Mouse (Mus musculus) heart, embryonic 11.5 days (tissue): ENCODE results near the gene Tbrg4. TPM values are rescaled to one million over a fixed set of nuclear protein-coding genes. Genes with fewer than 3 reads are reported as not detected.

Source experiments
- ATAC-seq: fragments of 200-750 bp; cut with Nextera tagmentation; replicated peaks from 2 replicates; pipeline ENCODE4 v1.8.0; 2017; ENCODE audit warnings: moderate library complexity; ENCODE audit not compliant: insufficient number of reproducible peaks, low FRiP score, low TSS enrichment
- H3K27ac ChIP-seq: fragments of 300-500 bp; sonication (generic); 2 replicates; pipeline ENCODE4 v1.5.1; 2014; ENCODE audit warnings: mild to moderate bottlenecking, low read depth, low read length
- H3K27me3 ChIP-seq: fragments of 300-500 bp; sonication (generic); 2 replicates; pipeline ENCODE4 v1.6.1; 2014; ENCODE audit warnings: mild to moderate bottlenecking, low read length, mixed read lengths; ENCODE audit not compliant: control insufficient read depth, insufficient read depth
- H3K36me3 ChIP-seq: fragments of 300-500 bp; sonication (generic); 2 replicates; pipeline ENCODE4 v1.6.1; 2014; ENCODE audit warnings: mild to moderate bottlenecking, low read length, moderate library complexity, mixed read lengths; ENCODE audit not compliant: control insufficient read depth, insufficient read depth
- H3K4me1 ChIP-seq: fragments of 300-500 bp; sonication (generic); 2 replicates; pipeline ENCODE4 v1.6.1; 2014; ENCODE audit warnings: low read length; ENCODE audit not compliant: control insufficient read depth, insufficient read depth
- H3K4me2 ChIP-seq: fragments of 300-500 bp; sonication (generic); 2 replicates; pipeline ENCODE4 v1.6.1; 2014; ENCODE audit warnings: mild to moderate bottlenecking, moderate library complexity
- H3K4me3 ChIP-seq: fragments of 300-500 bp; sonication (generic); 2 replicates; pipeline ENCODE4 v1.5.1; 2014; ENCODE audit warnings: low read depth, low read length
- H3K9ac ChIP-seq: fragments of 300-500 bp; sonication (generic); 2 replicates; pipeline ENCODE4 v1.6.1; 2014; ENCODE audit warnings: mild to moderate bottlenecking, low read depth, low read length, moderate library complexity
- H3K9me3 ChIP-seq: fragments of 300-500 bp; sonication (generic); replicated peaks from 2 replicates; pipeline ENCODE4 v1.6.1; 2016; ENCODE audit warnings: low read length; ENCODE audit not compliant: control insufficient read depth
- WGBS: fragments of 180-500 bp; shearing (Covaris S2); extraction: QIAGEN DNeasy Blood & Tissue Kit; methylation state at CpG from one replicate; pipeline ENCODE4 v1.1.7; 2014; ENCODE audit not compliant: insufficient replicate concordance; 5-methylcytosine and 5-hydroxymethylcytosine counted together
- polyA plus RNA-seq: library from polyadenylated mRNA; unstranded; fragments of >200 nt; fragmentation: Nextera tagmentation; extraction: Ambion mirVana; gene quantifications from 2 replicates; pipeline ENCODE4 v1.2.1, GENCODE M21; 2014

Gene Tbrg4
- polyA plus RNA-seq, 1 experiment from 2014 or later = 45.8 TPM

DNA sequence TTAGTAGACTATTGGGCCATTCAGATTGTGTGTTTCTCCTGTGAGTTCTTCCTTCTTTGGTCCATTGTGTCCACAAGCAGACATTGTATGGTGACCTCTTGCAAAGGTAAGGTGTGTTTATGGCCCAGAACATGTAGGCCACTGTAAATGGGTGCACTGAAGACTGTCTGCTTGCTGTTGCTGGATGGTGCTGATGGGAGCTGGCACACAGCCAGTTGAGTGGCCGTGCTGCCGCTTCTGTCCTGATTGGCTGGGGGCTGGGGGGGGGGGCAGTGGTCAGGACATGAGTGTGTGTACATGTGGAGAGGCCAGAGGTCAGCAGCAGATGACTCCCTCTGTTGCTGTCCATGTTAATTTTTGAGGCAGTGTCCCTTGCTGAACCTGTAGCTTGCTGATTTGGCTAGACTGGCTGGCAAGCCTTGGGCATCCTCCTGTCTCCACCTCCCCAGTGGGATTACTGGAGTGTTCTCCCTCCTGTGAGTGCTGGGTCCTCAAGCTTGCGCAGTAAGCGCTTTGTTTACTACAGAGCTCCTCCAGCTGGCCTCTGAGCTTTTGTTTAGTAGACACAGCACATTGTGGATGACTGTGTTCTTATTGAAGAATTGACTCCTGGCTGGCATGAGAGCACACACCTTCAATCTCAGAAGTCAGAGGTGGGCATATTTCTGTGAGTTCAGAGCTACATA is 45.7 kb downstream of the Tbrg4 start:
- H3K9ac ChIP-seq = no peak overlapping the region
- no peaks in the 10 kb centered on the region for H3K27me3 ChIP-seq
- H3K4me3 ChIP-seq = no peak overlapping the region
- no peak for ATAC-seq
- H3K36me3 ChIP-seq = 0 out of 2 replicates have a peak, but pooled peaks cover 13% of the 10 kb centered on the region
- 58% methylated on average over 4 of the region's 4 CpGs for WGBS
- no peak overlapping the region for H3K27ac ChIP-seq
- H3K9me3 ChIP-seq = no peaks in the 10 kb centered on the region
- H3K4me1 ChIP-seq = no peaks in the 10 kb centered on the region
- no peak overlapping the region for H3K4me2 ChIP-seq

DNA sequence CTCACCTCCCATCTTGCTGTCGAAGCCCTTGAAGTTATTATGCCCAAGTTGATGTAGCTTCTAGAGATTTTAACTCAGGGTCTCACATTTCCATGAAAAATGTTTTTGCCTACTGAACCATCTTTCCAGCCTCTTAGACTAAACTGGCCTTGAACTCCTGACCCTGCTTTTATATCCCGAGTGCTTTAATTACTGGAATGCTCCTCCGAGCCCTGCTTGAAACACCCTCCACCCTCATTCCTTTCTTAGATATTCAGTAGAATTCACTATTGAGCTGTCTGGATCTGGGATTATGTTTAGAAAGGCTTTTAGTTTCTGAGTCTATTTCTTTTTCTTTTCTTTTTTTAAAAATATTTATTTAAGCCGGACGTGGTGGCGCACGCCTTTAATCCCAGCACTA is 46.5 kb downstream of the Tbrg4 start:
- Histone ChIP-seq H3K36me3 (0 out of 2 replicates have a peak, but pooled peaks cover 10% of the 10 kb centered on the region), H3K27me3 (no peaks in the 10 kb centered on the region), H3K27ac (no peak overlapping the region), H3K9ac (no peak overlapping the region), H3K4me2 (no peak overlapping the region), H3K4me1 (no peaks in the 10 kb centered on the region), H3K9me3 (no peaks in the 10 kb centered on the region), H3K4me3 (no peak overlapping the region)
- ATAC-seq = no peak
- WGBS = 91% methylated on average over 7 of the region's 7 CpGs

DNA sequence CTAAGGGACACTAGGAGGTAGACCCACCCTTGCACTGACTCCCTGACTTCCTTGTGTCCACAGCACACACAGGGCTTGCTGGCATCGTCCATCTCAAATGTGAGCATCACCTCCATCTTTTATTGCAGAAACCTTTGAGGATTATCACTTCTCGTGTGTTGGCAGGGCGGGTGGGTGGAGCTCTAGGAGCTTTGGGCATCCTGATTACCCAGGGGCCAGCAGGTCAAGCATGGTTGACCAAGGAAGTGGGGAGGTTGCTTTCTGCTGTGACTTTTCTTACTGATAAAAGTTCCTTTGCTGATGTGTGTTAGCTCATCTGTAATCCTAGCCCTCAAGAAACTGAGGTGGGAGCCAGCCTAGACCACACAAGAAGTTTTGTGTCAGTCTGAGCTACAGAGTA is 49.7 kb downstream of the Tbrg4 start:
- Histone ChIP-seq H3K4me3 (no peak overlapping the region), H3K27me3 (no peaks in the 10 kb centered on the region), H3K4me1 (no peaks in the 10 kb centered on the region; the same call in 1 of the 2 replicates), H3K9ac (no peak overlapping the region), H3K9me3 (no peaks in the 10 kb centered on the region), H3K36me3 (0 out of 2 replicates have a peak, but pooled peaks cover 6% of the 10 kb centered on the region), H3K4me2 (no peak overlapping the region), H3K27ac (no peak overlapping the region)
- 88% methylated on average over 3 of the region's 3 CpGs for WGBS
- ATAC-seq = no peak

DNA sequence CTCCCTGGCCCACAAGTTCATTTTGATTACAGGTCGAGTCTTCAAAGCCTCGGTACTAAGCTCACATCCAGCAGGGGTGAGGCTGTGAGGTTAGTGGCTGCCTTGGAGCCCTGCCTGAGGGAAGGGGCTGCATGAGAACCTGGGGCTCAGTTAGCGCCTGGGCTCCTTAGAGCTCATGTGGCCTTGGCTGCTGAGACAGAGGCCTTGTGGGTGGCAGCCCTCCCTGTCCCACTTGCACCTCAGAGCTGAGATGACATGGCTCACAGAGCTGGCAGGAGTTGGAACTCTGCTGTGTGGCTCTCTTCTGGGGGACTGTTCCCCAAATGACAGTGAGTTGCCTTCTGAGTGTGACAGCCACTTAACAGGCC is 56.5 kb downstream of the Tbrg4 start:
- WGBS = 55% methylated on average over 3 of the region's 3 CpGs
- no peak overlapping the region for H3K9ac ChIP-seq
- H3K27me3 ChIP-seq = no peaks in the 10 kb centered on the region
- H3K4me3 ChIP-seq = no peak overlapping the region
- H3K27ac ChIP-seq = no peak overlapping the region
- no peaks in the 10 kb centered on the region; the same call in 1 of the 2 replicates for H3K36me3 ChIP-seq
- peaks cover 15% of the 10 kb centered on the region for H3K4me1 ChIP-seq
- H3K4me2 ChIP-seq = no peak overlapping the region
- no peaks in the 10 kb centered on the region for H3K9me3 ChIP-seq
- no peak for ATAC-seq

DNA sequence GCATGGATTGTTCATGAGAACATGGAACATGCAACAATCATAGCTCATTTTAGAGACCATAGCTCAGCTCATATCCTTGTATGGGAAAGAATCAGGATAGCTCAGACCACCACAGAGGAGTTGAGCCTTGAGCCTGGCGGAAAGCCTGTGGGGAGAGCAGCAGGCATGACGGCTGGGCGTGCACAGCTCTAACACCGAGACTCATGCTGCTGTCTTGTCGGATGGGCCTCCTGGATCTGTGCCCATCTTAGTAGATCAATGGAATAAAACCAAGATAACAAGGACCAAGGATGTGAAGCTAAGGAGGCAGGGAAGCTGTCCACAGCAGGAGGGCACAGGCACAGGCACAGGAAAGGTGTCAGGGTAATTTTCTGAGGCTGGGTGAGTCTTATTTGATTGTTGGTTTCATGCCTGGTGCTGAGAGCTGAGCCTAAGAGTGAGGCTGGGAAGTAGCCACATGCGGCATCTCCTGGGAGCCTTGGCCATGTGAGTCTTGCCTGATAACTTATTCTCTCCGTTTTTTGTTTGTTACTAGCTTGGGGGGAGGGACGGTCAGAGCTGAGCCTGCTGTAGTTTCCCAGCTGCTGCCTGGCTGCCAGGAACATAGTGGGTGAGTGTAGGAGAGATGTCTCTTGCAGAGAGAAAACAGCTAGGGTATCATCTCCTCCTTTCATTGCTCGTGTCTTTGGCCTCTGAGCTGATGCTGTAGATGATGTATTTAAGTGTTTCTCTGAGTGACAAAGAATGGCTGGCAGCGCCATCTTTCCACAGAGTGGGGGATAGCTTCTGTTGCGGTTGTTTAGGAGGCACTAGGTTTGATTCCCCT is 57.1 kb downstream of the Tbrg4 start:
- no peaks in the 10 kb centered on the region; the same call in 1 of the 2 replicates for H3K36me3 ChIP-seq
- H3K4me1 ChIP-seq = peaks cover 15% of the 10 kb centered on the region
- no peaks in the 10 kb centered on the region for H3K27me3 ChIP-seq
- no peak for ATAC-seq
- no peaks in the 10 kb centered on the region for H3K9me3 ChIP-seq
- no peak overlapping the region for H3K9ac ChIP-seq
- no peak overlapping the region for H3K27ac ChIP-seq
- H3K4me2 ChIP-seq = no peak overlapping the region
- H3K4me3 ChIP-seq = no peak overlapping the region
- 53% methylated on average over 11 of the region's 11 CpGs for WGBS

DNA sequence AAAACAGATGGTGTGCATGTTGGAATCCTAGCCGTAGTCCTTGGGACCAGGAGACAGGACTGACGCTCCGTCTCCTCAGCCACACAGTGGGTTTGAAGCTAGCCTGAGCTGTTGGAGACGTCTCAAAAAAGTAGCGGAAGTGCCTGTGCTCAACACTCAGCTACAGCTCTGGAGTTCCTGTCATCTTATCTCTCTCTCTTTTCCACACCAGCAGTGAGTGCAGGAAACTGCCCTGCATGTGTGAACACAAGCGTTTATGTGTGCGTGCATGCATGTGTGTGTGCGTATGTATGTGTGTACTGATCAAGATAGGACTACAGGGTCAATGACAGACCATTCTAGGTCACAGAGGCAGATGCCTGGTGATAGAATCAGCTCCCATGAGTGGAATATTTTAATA is 57.9 kb downstream of the Tbrg4 start:
- no peaks in the 10 kb centered on the region for H3K9me3 ChIP-seq
- no peaks in the 10 kb centered on the region; the same call in 1 of the 2 replicates for H3K36me3 ChIP-seq
- H3K27ac ChIP-seq = no peak overlapping the region
- H3K4me2 ChIP-seq = no peak overlapping the region
- H3K4me3 ChIP-seq = no peak overlapping the region
- 31% methylated on average over 8 of the region's 8 CpGs for WGBS
- no peak overlapping the region for H3K9ac ChIP-seq
- no peaks in the 10 kb centered on the region for H3K27me3 ChIP-seq
- no peak for ATAC-seq
- peaks cover 15% of the 10 kb centered on the region for H3K4me1 ChIP-seq

DNA sequence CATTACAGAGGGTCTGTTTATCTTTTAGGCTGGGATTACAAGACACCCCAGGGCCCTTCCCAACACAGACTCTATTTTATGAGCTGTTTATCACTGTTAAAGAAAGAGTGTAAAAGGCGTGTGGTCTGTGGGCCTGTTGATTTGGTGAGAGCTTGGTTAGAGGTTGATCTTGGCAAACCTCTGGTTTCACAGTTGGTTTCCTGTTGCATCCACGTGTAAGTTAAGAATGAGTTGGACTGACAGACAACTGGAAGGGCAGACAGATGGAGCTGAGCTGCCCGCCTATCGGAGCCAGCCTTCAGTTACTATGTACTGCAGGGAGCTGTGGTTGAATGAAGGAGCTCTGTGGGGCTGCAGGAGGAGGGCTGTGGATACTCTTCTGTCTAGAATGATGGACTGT is 59.4 kb downstream of the Tbrg4 start:
- H3K9ac ChIP-seq = no peak overlapping the region
- no peak overlapping the region for H3K4me3 ChIP-seq
- peaks cover 19% of the 10 kb centered on the region for H3K4me1 ChIP-seq
- no peaks in the 10 kb centered on the region for H3K27me3 ChIP-seq
- no peaks in the 10 kb centered on the region for H3K9me3 ChIP-seq
- ATAC-seq = no peak
- H3K27ac ChIP-seq = no peak overlapping the region
- WGBS = 84% methylated on average over 4 of the region's 4 CpGs
- no peaks in the 10 kb centered on the region; the same call in 1 of the 2 replicates for H3K36me3 ChIP-seq
- H3K4me2 ChIP-seq = no peak overlapping the region
